Mouse (Mus musculus): ENCODE measurements around the gene Tmem254b. TPM values are rescaled to one million over a fixed set of nuclear protein-coding genes. Genes with fewer than 3 reads are reported as not detected.
"Not testable (repeated sequence)": the region's sequence is repeated elsewhere in the genome, so short reads cannot be mapped to it uniquely, and the experiment has no call there.

Tmem254b gene
- polyA plus RNA-seq, 1 experiment from 2014 or later = 20.6 TPM

DNA sequence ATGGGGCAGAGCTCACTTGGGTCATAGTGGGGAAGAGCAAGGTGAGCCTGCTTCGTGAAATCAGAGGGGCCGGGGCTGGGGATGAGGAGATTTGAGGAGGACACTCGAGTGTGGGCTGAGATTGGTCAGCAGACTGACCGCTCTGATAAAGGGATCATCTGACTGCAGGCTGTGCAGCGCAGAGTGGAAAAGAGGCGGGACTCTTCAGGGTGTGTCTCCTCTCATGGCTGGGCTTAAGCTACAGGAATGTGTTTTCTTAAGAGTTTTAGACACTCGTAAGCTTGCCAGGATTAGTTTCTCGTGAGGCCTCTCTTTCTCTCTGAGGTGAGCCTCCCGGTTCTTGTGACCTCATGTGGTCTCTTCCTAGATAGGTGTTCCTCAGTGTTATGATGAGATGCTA is 45.7 kb downstream of the Tmem254b start:
- not testable (repeated sequence) for H3K27ac ChIP-seq (replicated peaks); H3K9ac ChIP-seq (replicated peaks); H3K4me3 ChIP-seq; ATAC-seq (replicated peaks); H3K4me1 ChIP-seq; H3K27me3 ChIP-seq; H3K36me3 ChIP-seq; H3K4me2 ChIP-seq (replicated peaks); H3K9me3 ChIP-seq
- no CpG with 5 or more reads among the region's 9 CpGs for whole genome bisulfite sequencing

DNA sequence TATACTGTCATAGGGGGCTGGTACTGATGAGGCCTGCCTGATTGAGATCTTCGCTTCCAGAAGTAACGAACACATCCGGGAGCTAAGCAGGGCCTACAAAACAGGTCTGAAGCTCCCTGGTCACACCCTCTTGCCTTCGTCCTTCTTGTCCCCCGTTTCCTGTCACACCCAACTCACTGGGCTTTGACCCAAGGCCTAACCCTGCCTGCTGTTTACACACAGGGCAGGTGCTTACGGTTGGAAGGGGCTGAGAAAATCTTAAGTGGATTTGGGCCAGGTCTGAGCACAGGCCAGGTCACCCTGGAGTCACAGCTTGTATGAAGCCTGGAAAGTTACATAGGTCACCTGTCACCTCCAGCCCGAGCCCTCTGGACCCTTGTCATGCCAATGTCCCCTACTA is 50.8 kb downstream of the Tmem254b start:
- H3K4me2 ChIP-seq (replicated peaks); H3K27ac ChIP-seq (replicated peaks); H3K36me3 ChIP-seq; H3K4me1 ChIP-seq; H3K9ac ChIP-seq (replicated peaks); ATAC-seq (replicated peaks); H3K4me3 ChIP-seq; H3K9me3 ChIP-seq; H3K27me3 ChIP-seq: not testable (repeated sequence)
- no CpG with 5 or more reads among the region's 7 CpGs for WGBS

Other genes with a start within 250 kb of the Tmem254b start
- 2.1 and 3.4 TPM in 2 replicates for gene Duxbl1, start 228.5 kb downstream of the Tmem254b start, polyA plus RNA-seq (2015; fragmentation: Nextera tagmentation; extraction: Ambion mirVana)
- 8.3 and 9.1 TPM in 2 replicates for gene Gm9780, start 164.3 kb downstream of the Tmem254b start, polyA plus RNA-seq (2015; fragmentation: Nextera tagmentation; extraction: Ambion mirVana)
- gene Tmem254c, start 139.7 kb downstream of the Tmem254b start, polyA plus RNA-seq (2015; fragmentation: Nextera tagmentation; extraction: Ambion mirVana) = 14.9 and 18.4 TPM in 2 replicates
- gene Cphx2, start 125.5 kb downstream of the Tmem254b start, polyA plus RNA-seq (2015; fragmentation: Nextera tagmentation; extraction: Ambion mirVana) = not detected in 2 replicates
- gene Cphx3, start 124.7 kb downstream of the Tmem254b start, polyA plus RNA-seq (2015; fragmentation: Nextera tagmentation; extraction: Ambion mirVana) = not detected in 2 replicates
- 3.8 TPM in 1 of 2 replicates, not detected in the other for gene Duxbl2, start 88.7 kb downstream of the Tmem254b start, polyA plus RNA-seq (2015; fragmentation: Nextera tagmentation; extraction: Ambion mirVana)
- gene Plac9b, start 24.6 kb downstream of the Tmem254b start, polyA plus RNA-seq (2015; fragmentation: Nextera tagmentation; extraction: Ambion mirVana) = 6.7 and 7.7 TPM in 2 replicates
- gene Duxbl3, start 50.9 kb upstream of the Tmem254b start, polyA plus RNA-seq (2015; fragmentation: Nextera tagmentation; extraction: Ambion mirVana) = 0.42 and 3.2 TPM in 2 replicates